Mouse (Mus musculus): ENCODE results near the gene Tomm20. TPM values are rescaled to one million over a fixed set of nuclear protein-coding genes. Genes with fewer than 3 reads are reported as not detected.
A peak's percentile ranks its signal among the peaks of the same experiment; 100 is the strongest.
"Not testable (repeated sequence)": the region's sequence is repeated elsewhere in the genome, so short reads cannot be mapped to it uniquely, and the experiment has no call there.

Tomm20 gene
- 149 and 242 TPM in 2 replicates for polyA plus RNA-seq (2012; ENCODE audit: insufficient read depth, insufficient read length, missing spikeins)

DNA sequence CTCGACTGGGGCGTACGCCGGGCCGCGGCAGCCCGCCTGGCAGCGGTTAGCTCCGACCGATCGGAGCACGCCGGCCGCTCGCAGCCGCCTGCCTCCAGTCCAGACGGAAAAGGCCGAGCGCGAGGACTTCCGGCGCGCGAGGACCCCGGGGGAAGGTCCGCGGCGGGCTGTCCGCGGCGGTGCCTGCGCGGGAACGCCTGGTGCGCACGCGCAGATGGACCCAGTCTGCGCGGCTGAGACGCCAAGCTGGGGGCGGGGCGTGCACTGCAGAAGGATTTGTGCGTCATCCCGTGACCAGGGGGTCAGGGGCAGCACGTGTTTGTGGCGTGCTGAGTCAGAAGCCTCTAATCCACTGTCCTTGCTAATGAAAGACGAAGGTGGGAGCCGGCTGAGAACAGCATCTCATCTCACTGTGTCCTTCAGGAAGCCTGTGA lies at the start of gene Tomm20:
TSS of gene Tomm20 (minus strand) at position 115 of the 434 bp plus-strand sequence.
- H3K27ac ChIP-seq (replicated peaks; ENCODE audit: low read depth, low read length) = peak within 1 kb of the TSS; percentile 58
- H3K4me3 ChIP-seq (ENCODE audit: insufficient read depth, low read depth, low read length) = peak within 1 kb of the TSS; percentile 86
- H3K4me1 ChIP-seq (ENCODE audit: control insufficient read depth, insufficient read depth, insufficient read length, low read length) = peaks cover 9% of the 10 kb centered on the region

DNA sequence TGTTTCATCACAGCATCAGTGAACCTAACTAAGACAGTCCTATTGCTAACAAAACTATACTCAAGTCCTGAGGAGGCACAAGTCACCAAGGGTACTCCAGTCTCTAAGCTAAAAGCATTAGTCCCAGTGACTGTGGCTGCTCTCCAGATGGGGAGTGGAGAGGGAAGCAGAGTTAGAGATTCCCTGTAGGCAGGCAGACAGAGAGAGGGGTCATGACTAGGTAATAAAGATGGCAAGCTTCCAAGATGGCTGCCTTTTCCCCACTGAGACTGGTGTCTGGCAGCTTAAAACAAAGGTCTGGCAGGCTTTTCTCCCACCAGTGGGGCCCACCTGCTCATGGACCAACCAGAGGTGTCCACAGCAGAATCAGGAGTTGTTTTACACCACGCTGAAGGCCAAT lies 48.9 kb upstream of the Tomm20 start:
- Histone ChIP-seq H3K27ac (replicated peaks; ENCODE audit: low read depth, low read length) (no peak overlapping the region), H3K4me1 (ENCODE audit: control insufficient read depth, insufficient read depth, insufficient read length, low read length) (no peaks in the 10 kb centered on the region), H3K4me3 (ENCODE audit: insufficient read depth, low read depth, low read length) (no peak overlapping the region)

DNA sequence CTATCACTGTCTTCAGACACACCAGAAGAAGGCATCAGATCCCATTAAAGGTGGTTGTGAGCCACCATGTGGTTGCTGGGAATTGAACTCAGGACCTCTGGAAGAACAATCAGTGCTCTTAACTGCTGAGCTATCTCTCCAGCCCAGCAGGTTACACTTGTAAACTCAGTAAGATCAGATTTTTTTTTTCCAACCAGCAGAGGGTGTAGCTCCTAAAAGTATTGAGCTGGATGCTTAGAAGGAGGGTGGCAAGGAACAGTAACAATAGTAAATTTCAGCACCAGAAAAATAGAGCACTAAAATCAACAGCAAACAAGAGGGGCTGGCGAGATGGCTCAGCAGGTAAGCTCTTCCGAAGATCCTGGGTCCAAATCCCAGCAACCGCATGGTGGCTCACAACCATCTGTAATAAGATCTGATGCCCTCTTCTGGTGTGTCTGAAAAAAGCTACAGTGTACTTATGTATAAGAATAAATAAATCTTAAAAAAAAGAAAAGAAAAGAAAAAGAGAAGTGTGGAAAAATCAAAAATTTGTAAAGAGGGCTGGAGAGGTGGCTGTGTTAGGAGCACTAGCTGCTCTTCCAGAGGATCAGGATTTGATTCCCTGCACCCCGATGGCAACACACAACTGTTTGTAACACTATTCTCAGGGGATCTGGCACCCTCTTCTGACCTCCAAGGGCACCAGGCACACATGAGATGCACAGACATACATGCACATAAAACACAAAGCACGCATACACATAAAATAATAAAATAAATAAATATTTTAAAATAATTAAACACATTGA lies 43.9 kb upstream of the Tomm20 start:
- Histone ChIP-seq H3K4me3 (ENCODE audit: insufficient read depth, low read depth, low read length) (no peak overlapping the region), H3K4me1 (ENCODE audit: control insufficient read depth, insufficient read depth, insufficient read length, low read length) (no peaks in the 10 kb centered on the region), H3K27ac (replicated peaks; ENCODE audit: low read depth, low read length) (no peak overlapping the region)

DNA sequence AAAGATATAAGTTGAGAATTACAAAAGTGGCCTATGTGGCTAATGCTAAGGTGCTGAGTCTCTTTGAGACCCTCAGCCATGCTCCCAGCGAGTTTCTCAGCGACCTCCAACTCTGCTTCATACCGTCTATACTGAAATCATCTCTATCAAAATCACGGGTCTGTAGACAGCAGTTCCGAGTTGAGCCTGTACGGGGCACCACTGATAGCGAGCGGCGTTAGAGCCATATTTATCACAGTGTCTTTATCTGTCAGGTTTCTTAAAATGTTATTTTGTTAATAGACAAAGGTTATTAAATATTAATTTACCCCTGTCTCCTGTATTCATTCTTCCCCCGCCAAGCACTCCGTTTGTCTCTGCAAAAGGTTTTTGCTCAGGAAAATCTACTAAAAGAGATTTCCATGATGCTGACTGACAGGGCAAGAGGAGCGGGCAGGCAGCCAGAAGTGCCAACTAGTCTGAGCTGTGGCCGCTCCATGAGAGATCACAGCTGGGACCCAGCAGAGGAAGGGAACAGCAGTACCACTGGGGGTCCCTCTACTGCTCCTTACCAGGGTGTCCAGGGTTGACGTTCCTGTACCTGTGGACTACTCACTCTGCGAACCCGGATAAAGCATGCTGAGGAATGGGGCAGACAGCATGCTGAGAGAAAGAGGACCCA lies 42.8 kb upstream of the Tomm20 start:
- H3K4me3 ChIP-seq (ENCODE audit: insufficient read depth, low read depth, low read length) = no peak overlapping the region
- H3K4me1 ChIP-seq (ENCODE audit: control insufficient read depth, insufficient read depth, insufficient read length, low read length) = no peaks in the 10 kb centered on the region
- H3K27ac ChIP-seq (replicated peaks; ENCODE audit: low read depth, low read length) = no peak overlapping the region

DNA sequence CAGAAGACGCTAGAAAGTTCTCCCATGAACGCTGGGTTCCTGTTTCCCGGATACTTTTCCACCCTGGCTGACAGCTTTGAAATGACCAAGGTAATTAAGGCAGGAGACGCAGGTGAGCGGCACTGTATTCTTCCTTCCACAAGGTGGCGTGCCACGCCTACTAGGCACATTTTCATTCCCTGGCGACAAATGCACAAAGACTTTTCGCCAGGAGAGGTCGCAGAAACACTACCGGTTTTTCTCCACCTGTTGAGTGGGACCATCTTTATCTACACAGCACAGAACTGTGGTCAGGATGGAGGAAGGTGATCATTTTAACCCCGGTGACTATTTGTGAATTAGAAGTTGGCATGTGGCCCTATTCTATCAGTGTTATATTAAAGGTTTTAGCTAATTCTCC lies 40.9 kb upstream of the Tomm20 start:
- no peaks in the 10 kb centered on the region for H3K4me1 ChIP-seq (ENCODE audit: control insufficient read depth, insufficient read depth, insufficient read length, low read length)
- no peak overlapping the region for H3K4me3 ChIP-seq (ENCODE audit: insufficient read depth, low read depth, low read length)
- no peak overlapping the region for H3K27ac ChIP-seq (replicated peaks; ENCODE audit: low read depth, low read length)

DNA sequence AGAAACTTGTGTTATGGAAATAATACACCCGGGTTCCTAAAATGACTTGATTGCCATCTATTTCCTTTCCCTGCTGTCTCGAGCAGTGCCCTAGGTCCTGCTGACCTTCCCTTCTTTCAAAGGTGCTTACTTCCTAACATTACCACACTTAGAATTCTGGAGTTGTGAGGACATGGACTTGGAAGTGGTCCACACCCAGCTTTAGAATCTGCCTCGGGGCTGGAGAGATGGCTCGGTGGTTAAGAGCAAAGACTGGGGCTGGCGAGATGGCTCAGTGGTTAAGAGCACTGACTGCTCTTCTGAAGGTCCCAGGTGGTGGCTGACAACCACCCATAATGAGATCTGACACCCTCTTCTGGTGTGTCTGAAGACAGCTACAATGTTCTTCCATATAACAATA lies 34.4 kb upstream of the Tomm20 start:
- H3K4me1 ChIP-seq (ENCODE audit: control insufficient read depth, insufficient read depth, insufficient read length, low read length) = no peaks in the 10 kb centered on the region
- no peak overlapping the region for H3K4me3 ChIP-seq (ENCODE audit: insufficient read depth, low read depth, low read length)
- H3K27ac ChIP-seq (replicated peaks; ENCODE audit: low read depth, low read length) = peak overlapping the region; percentile 47

DNA sequence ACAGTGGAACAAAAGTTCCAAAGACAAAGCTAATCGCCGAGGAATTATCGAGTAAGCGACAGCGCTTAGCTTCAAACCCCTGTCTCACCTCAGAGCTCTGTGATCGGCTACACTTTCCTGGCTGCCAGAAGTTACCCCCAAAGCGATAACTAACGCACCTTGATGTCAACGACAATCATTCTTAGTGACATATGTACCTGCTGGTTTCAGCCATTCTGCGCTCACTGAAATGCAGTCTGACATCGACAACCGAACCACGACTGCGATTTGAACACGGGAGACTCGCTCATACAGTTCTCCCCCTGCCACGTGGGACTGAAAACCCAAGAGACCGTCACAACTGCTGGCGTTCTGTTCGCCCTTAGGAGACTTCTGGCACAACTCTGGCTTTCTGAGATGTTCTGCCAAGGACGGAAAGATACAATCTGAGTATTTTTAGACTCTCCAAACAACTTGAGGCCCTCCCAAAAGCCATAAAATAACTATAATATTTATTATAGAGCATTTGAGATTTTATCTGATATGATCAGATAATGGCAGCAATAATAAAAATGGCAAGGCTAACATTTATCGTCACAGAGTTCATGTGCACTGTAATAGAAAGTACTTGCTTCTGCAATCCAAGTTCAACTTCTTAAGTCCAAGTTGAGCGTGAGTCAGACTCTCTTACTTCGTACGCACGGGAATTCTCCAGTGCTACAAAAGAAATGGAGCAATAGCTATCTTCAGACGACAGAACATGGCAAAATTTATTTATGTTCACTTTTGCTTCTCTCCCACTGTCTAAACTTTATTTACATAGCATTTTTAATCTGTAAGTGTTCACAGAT lies 33.7 kb upstream of the Tomm20 start:
- Histone ChIP-seq H3K4me1 (ENCODE audit: control insufficient read depth, insufficient read depth, insufficient read length, low read length) (no peaks in the 10 kb centered on the region), H3K27ac (replicated peaks; ENCODE audit: low read depth, low read length) (peak overlapping the region; percentile 75), H3K4me3 (ENCODE audit: insufficient read depth, low read depth, low read length) (peak overlapping the region; percentile 49)

DNA sequence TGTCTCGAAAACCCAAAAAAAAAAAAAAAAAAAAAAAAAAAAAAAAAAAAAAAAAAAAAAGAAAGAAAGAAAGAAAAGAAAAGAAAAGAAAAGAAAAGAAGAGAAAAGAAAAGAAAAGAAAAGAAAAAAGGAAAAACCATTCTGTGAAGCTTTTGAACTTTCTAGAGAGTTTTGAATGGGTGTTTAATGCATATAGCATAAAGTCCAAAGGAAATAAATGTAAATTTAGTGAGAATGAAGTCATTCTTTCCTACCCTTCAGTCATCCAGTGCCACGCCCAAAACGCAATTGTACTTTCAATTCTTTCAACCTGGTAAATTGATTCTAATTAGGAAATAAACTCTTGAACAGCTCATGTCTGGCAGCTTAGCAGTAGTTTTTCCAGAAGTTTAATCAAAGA lies 32.9 kb upstream of the Tomm20 start:
- H3K4me1 ChIP-seq (ENCODE audit: control insufficient read depth, insufficient read depth, insufficient read length, low read length); H3K27ac ChIP-seq (replicated peaks; ENCODE audit: low read depth, low read length): not testable (repeated sequence)
- peak overlapping the region; percentile 49; the same call in 1 of the 2 replicates for H3K4me3 ChIP-seq (ENCODE audit: insufficient read depth, low read depth, low read length)

DNA sequence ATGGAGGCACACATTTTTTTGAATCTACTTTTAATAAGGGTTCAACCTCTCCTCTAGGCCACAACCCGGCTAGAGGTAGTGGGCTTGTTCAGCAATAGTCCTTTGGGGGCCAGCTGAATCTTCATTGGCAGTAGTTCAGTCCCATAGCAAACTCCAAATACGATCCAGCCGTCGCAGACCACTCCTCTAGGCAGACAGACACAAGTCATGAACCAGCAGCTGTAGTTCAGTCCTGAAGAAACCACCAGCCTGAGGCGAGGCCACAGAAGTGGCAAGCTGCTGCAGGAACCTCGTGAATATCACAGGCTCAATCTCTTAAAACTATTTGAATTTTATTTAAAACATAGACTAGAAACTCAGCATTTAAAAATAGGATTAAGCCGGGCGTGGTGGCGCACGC lies 32.4 kb upstream of the Tomm20 start:
- no peak overlapping the region for H3K4me3 ChIP-seq (ENCODE audit: insufficient read depth, low read depth, low read length)
- H3K27ac ChIP-seq (replicated peaks; ENCODE audit: low read depth, low read length) = no peak overlapping the region
- no peaks in the 10 kb centered on the region for H3K4me1 ChIP-seq (ENCODE audit: control insufficient read depth, insufficient read depth, insufficient read length, low read length)

DNA sequence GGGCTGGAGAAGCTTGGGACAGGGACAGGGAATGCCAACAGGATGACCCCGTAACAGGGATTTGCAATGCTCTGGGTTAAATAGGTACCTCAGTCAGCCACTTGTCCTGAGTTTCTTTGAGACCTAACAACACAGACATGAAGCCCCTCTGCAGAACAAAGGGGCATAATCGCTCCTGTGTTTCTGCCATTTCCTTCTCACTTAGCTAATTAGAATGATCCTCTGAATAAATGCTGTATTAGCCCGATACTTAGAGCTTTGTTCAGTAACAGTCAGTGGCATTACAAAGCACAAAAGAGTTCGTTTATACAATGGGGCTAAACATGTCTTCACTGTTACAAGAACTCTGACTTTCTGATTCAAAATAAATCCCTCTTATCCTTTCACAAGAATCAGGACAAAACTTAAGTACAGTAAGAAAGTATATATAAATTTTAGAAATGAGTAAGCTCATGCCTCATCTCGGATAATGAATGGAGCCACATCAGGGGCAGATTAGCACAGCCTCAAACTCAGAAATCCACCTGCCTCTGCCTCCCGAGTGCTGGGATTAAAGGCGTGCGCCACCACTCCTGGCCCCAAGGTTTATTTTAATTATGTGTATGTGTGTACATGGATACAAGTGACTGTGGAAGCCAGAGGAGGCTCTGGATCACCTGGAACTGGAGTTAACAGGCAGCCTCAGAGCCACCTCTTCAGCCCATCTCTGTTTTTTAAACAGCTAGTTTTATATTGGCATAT lies 31.1 kb upstream of the Tomm20 start:
- H3K27ac ChIP-seq (replicated peaks; ENCODE audit: low read depth, low read length) = no peak overlapping the region
- H3K4me3 ChIP-seq (ENCODE audit: insufficient read depth, low read depth, low read length) = no peak overlapping the region
- H3K4me1 ChIP-seq (ENCODE audit: control insufficient read depth, insufficient read depth, insufficient read length, low read length) = no peaks in the 10 kb centered on the region

DNA sequence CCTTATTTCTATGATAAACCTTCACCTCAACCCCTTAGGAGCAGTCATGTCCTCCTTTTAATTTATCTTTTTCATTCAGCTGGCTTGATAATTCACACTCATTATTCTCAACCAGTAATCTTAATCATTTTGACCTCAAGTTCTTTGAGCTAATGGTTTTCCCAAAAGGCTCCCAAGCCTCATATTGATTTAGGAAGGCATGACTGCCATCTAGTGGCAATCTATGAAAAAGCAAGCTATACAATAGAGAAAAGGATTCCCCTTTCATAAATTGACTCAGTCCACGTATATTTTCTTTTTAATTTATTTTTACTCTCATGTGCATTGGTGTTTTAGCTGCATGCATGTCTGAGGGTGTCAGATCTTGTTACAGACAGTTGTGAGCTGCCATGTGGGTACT lies 30.1 kb upstream of the Tomm20 start:
- Histone ChIP-seq H3K27ac (replicated peaks; ENCODE audit: low read depth, low read length) (no peak overlapping the region), H3K4me3 (ENCODE audit: insufficient read depth, low read depth, low read length) (no peak overlapping the region), H3K4me1 (ENCODE audit: control insufficient read depth, insufficient read depth, insufficient read length, low read length) (no peaks in the 10 kb centered on the region)

DNA sequence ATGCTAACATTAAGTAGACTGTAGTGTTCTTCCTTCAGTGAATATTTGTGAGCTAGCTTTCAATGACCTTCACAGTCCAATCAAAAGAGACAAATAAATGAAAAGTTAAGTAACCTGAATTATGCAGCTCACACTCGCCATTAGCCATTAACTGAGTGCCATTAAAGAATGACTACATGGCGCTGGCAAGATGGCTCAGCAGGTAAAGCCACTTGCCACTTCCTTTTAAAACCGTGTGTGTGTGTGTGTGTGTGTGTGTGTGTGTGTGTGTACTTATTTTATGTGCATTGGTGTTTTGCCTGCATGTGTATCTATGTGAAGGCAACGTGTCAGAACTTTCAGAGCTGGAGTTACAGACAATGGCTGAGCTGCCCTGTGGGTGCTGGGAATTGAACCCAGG lies 28.9 kb upstream of the Tomm20 start:
- Histone ChIP-seq H3K4me1 (ENCODE audit: control insufficient read depth, insufficient read depth, insufficient read length, low read length) (peaks cover 4% of the 10 kb centered on the region; the same call in 1 of the 2 replicates), H3K4me3 (ENCODE audit: insufficient read depth, low read depth, low read length) (no peak overlapping the region), H3K27ac (replicated peaks; ENCODE audit: low read depth, low read length) (no peak overlapping the region)

DNA sequence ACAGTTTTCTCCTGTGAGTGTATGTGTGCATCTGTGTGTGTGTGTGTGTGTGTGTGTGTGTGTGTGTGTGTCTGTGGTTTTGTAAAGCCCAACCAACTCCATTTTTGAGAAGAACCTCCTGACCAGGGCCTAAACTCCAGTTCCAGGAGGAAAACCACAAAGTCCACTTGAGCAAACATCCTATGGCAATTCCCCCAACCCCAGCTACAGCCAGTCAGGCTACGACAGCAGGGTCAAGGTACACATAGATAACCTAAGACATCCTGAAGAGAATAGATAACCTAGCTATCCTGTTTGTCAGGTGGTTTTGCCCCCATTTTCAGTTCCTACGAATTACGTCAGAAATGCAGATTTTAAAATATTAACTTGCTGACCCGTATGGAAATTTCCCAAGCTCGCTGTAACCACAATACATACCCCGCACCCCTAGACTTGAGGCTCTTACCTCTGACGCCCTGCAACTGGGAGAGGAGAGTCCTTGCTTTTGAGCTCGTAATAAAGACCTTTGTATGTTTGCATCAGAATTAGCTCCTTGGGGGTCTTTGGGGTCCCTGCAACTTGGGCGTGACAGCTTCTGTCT lies 28.1 kb upstream of the Tomm20 start:
- Histone ChIP-seq H3K27ac (replicated peaks; ENCODE audit: low read depth, low read length) (no peak overlapping the region), H3K4me3 (ENCODE audit: insufficient read depth, low read depth, low read length) (no peak overlapping the region), H3K4me1 (ENCODE audit: control insufficient read depth, insufficient read depth, insufficient read length, low read length) (peaks cover 4% of the 10 kb centered on the region; the same call in 1 of the 2 replicates)

DNA sequence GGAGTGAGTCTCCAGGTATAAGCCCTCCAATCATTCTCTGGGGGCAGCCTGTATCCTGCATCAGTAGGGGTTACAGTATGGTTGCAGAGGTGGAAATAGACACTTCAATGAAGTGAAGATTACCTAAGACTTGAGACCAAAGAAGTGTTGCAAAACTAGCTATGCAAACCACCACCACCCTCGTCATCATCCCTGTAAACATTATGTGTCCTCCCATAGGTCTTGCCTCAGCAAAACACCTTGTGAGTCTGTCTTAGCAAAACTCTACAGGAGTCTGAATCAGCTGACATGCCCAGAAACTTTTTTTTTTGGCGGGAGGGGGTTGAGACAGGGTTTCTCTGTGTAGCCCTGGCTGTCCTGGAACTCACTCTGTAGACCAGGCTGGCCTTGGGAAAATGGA lies 27.0 kb upstream of the Tomm20 start:
- Histone ChIP-seq H3K27ac (replicated peaks; ENCODE audit: low read depth, low read length) (no peak overlapping the region), H3K4me3 (ENCODE audit: insufficient read depth, low read depth, low read length) (no peak overlapping the region)

More for the DNA sequence above, 27.0 kb upstream of the Tomm20 start:
- peaks cover 4% of the 10 kb centered on the region; the same call in 1 of the 2 replicates for H3K4me1 ChIP-seq (ENCODE audit: control insufficient read depth, insufficient read depth, insufficient read length, low read length)

Data from brown adipose tissue, adult 24 weeks (tissue).